25 mouse cellular contexts compared by ENCODE assay signal in the genomic region with DNA sequence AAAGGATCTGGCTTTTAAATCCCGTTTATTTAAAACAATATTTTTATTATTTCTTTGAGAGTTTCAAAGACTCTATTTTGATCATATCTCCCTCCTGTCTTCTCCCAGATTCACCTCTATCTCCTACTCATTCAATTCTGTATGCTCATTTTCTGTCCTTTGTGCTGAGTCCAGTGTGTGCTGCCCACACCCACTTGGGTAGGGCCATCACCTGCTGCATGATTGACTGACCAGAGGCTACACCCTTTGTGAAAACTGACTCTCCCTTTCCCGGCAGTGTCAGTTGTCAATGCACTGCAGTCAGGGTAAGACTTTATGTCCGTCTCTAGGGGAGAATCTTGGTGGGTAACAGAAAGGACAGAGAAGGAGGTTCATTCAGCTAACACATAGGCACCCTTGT. TPM values are rescaled to one million over a fixed set of nuclear protein-coding genes. Genes with fewer than 3 reads are reported as not detected.
DNase-seq lines count a peak whose midpoint lies in the region; ATAC-seq and TF ChIP-seq lines count a peak whose summit lies in the region.
"Had no signal": no experiment of that assay in that cellular context is flagged by ENCODE, and none has a peak within 500 bp of the region (broad histone marks: within the 10 kb centered on the region; RNA-seq: fewer than 3 reads in every experiment).

No protein-coding gene starts in this region.

- no peak overlapping the region for H3K4me3 ChIP-seq in stomach, postnatal 0 days (ENCODE audit: low read depth, low read length)

- no peak overlapping the region for H3K4me2 ChIP-seq in stomach, postnatal 0 days (replicated peaks; ENCODE audit: low read depth)

- H3K9me3 ChIP-seq in stomach, postnatal 0 days (ENCODE audit: control insufficient read depth, low read length): no peaks in the 10 kb centered on the region

- H3K4me1 ChIP-seq in stomach, postnatal 0 days (replicated peaks; ENCODE audit: control insufficient read depth, insufficient read depth): no peaks in the 10 kb centered on the region

- 48% methylated on average over 3 of the region's 3 CpGs for WGBS in stomach, postnatal 0 days

- intact Hi-C loops in heart, postnatal 36 days (cut with DNase I): no loop called here

- 0 out of 2 replicates have a peak, but pooled peaks have one; percentile 38 for ATAC-seq in stomach, postnatal 0 days (ENCODE audit: low FRiP score, low TSS enrichment)
- ATAC-seq: activated CD4-positive, CD25-positive, alpha-beta regulatory T cell, adult 4 months; CD4-positive, CD25-positive, alpha-beta regulatory T cell, adult 4 months; Patski had no signal

- no peaks in the 10 kb centered on the region for H3K27me3 ChIP-seq in stomach, postnatal 0 days (ENCODE audit: control insufficient read depth, insufficient read depth, low read length)
- H3K27me3 ChIP-seq: CH12.LX, Patski had no signal

- peak; percentile 77 for DNase-seq in heart, adult 11 months
- DNase-seq in heart, postnatal 36 days: no peak
- no peak for DNase-seq in stomach, postnatal 0 days (ENCODE audit: low spot score)
- DNase-seq in urinary bladder, postnatal 10 days (ENCODE audit: low spot score): no peak
- DNase-seq: adrenal gland, postnatal 10 days; adrenal gland, postnatal 14 days; adrenal gland, postnatal 25 days; B cell, adult 2 months; cerebellum, adult 11 months; cerebellum, adult 11-12 months; cerebellum, adult 18-20 months had no signal

- no peak for TF ChIP-seq EP300 in stomach, postnatal 0 days (optimal IDR thresholded peaks at IDR 0.05)

- no peak overlapping the region for H3K9ac ChIP-seq in stomach, postnatal 0 days (ENCODE audit: low read length)

- no peak for TF ChIP-seq CTCF in stomach, postnatal 0 days (IDR thresholded peaks at IDR 0.05; ENCODE audit: low read depth)

- H3K36me3 ChIP-seq in stomach, postnatal 0 days (ENCODE audit: control insufficient read depth, insufficient read depth, low read length): no peaks in the 10 kb centered on the region
- H3K36me3 ChIP-seq: G1E had no signal

- no peak overlapping the region for H3K27ac ChIP-seq in stomach, postnatal 0 days (replicated peaks)

RNA-seq across cellular contexts. Expression of a gene that starts 14.7 kb away (rescaled TPM):
- total RNA-seq in heart, postnatal 36 days (2021): not detected
- 5.9 and 6.9 TPM in 2 replicates for polyA plus RNA-seq in stomach, postnatal 0 days (2015; fragmentation: Nextera tagmentation; extraction: Ambion mirVana)
- total RNA-seq: adrenal gland, adult 18-20 months; adrenal gland, adult 2 months; adrenal gland, adult 8-10 months; adrenal gland, postnatal 10 days; adrenal gland, postnatal 14 days; adrenal gland, postnatal 25 days; adrenal gland, postnatal 36 days; adrenal gland, postnatal 4 days; CH12.LX; ES-E14; G1E; MEL had no signal
- polyA plus RNA-seq: activated CD4-positive, CD25-positive, alpha-beta regulatory T cell, adult 4 months; adrenal gland, adult 2 months; brain, embryonic 14.5 days; C2C12; G1E; Patski had no signal
